Mouse (Mus musculus): ENCODE measurements at regions not wholly inside any gene's neighbourhood (a gene's known extent, or its start where the extent isn't known, plus 50 kb on each side); places are given as distances from the start of the nearest gene placed in this dataset.

GRCm38 (mm10) chr4:105449046-105449860 is 292.1 kb downstream of the Plpp3 start:
- ATAC-seq (replicated peaks; ENCODE audit: low FRiP score, poor library complexity, severe bottlenecking) = no peak

- no peak for ATAC-seq (replicated peaks; ENCODE audit: low FRiP score, poor library complexity, severe bottlenecking)
Observed at GRCm38 (mm10) chr4:105450881-105451280, 293.7 kb downstream of the Plpp3 start.

GRCm38 (mm10) chr4:105451871-105452270 is 294.7 kb downstream of the Plpp3 start:
- ATAC-seq (replicated peaks; ENCODE audit: low FRiP score, poor library complexity, severe bottlenecking) = no peak

GRCm38 (mm10) chr4:105456955-105457621 is 299.9 kb downstream of the Plpp3 start:
- no peak for ATAC-seq (replicated peaks; ENCODE audit: low FRiP score, poor library complexity, severe bottlenecking)

GRCm38 (mm10) chr4:105459991-105460688 is 303.0 kb downstream of the Plpp3 start:
- ATAC-seq (replicated peaks; ENCODE audit: low FRiP score, poor library complexity, severe bottlenecking) = no peak

GRCm38 (mm10) chr4:105460689-105461005 is 303.5 kb downstream of the Plpp3 start:
- no peak for ATAC-seq (replicated peaks; ENCODE audit: low FRiP score, poor library complexity, severe bottlenecking)

GRCm38 (mm10) chr4:105467811-105468210 is 310.7 kb downstream of the Plpp3 start:
- ATAC-seq (replicated peaks; ENCODE audit: low FRiP score, poor library complexity, severe bottlenecking) = no peak

- ATAC-seq (replicated peaks; ENCODE audit: low FRiP score, poor library complexity, severe bottlenecking) = no peak
Observed at GRCm38 (mm10) chr4:105469300-105469821, 312.2 kb downstream of the Plpp3 start.

GRCm38 (mm10) chr4:105474765-105475560 is 314.7 kb upstream of the Gm12728 start:
- no peak for ATAC-seq (replicated peaks; ENCODE audit: low FRiP score, poor library complexity, severe bottlenecking)

- no peak for ATAC-seq (replicated peaks; ENCODE audit: low FRiP score, poor library complexity, severe bottlenecking)
Observed at GRCm38 (mm10) chr4:105476332-105476731, 313.3 kb upstream of the Gm12728 start.

- no peak for ATAC-seq (replicated peaks; ENCODE audit: low FRiP score, poor library complexity, severe bottlenecking)
Observed at GRCm38 (mm10) chr4:105486376-105486775, 303.3 kb upstream of the Gm12728 start.

GRCm38 (mm10) chr4:105496176-105496575 is 293.5 kb upstream of the Gm12728 start:
- no peak for ATAC-seq (replicated peaks; ENCODE audit: low FRiP score, poor library complexity, severe bottlenecking)

- ATAC-seq (replicated peaks; ENCODE audit: low FRiP score, poor library complexity, severe bottlenecking) = no peak
Observed at GRCm38 (mm10) chr4:105506190-105506589, 283.5 kb upstream of the Gm12728 start.

- ATAC-seq (replicated peaks; ENCODE audit: low FRiP score, poor library complexity, severe bottlenecking) = no peak
Observed at GRCm38 (mm10) chr4:105507221-105507620, 282.4 kb upstream of the Gm12728 start.

GRCm38 (mm10) chr4:105509091-105509490 is 280.6 kb upstream of the Gm12728 start:
- no peak for ATAC-seq (replicated peaks; ENCODE audit: low FRiP score, poor library complexity, severe bottlenecking)

- ATAC-seq (replicated peaks; ENCODE audit: low FRiP score, poor library complexity, severe bottlenecking) = no peak
Observed at GRCm38 (mm10) chr4:105510406-105510805, 279.3 kb upstream of the Gm12728 start.

- no peak for ATAC-seq (replicated peaks; ENCODE audit: low FRiP score, poor library complexity, severe bottlenecking)
Observed at GRCm38 (mm10) chr4:105525135-105525534, 264.5 kb upstream of the Gm12728 start.

- ATAC-seq (replicated peaks; ENCODE audit: low FRiP score, poor library complexity, severe bottlenecking) = no peak
Observed at GRCm38 (mm10) chr4:105526755-105527154, 262.9 kb upstream of the Gm12728 start.

GRCm38 (mm10) chr4:105527316-105527715 is 262.4 kb upstream of the Gm12728 start:
- ATAC-seq (replicated peaks; ENCODE audit: low FRiP score, poor library complexity, severe bottlenecking) = no peak
